Mouse (Mus musculus) bone marrow macrophage, adult 2 months (primary cell): ENCODE data around the gene Znrf4.
A peak's percentile ranks its signal among the peaks of the same experiment; 100 is the strongest.

Experiments
- CTCF ChIP-seq: IDR thresholded peaks from 2 replicates; pipeline ENCODE4 v1.5.1; 2012; ENCODE audit warnings: low read depth, mild to moderate bottlenecking, low read length, moderate library complexity
- POLR2A ChIP-seq: IDR thresholded peaks from 2 replicates; pipeline ENCODE4 v1.6.1; 2012; ENCODE audit warnings: mild to moderate bottlenecking, low read depth, low read length, borderline replicate concordance

DNA sequence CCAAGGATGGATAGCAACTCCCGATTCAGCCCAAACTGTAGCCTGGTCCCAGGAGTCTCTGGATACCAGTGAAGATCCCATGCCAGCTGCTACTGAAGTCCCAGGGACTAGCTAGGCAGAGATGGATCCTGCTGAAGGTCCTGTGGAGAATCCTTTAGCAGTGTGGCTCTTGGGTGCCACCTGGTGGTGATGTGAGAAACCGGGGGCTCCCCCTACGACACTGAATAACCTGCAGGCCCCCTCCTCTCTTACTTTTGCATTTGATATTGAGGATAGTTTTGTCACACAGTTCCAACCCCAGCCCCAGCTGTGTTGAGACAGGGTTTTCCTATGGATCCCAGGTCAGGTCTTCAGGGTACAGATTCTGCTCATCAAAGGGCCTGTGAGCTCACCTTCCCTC, 46.2 kb upstream of the Znrf4 start:
- TF ChIP-seq CTCF = peak; percentile 86
- TF ChIP-seq POLR2A = no peak
